In the genomic region with DNA sequence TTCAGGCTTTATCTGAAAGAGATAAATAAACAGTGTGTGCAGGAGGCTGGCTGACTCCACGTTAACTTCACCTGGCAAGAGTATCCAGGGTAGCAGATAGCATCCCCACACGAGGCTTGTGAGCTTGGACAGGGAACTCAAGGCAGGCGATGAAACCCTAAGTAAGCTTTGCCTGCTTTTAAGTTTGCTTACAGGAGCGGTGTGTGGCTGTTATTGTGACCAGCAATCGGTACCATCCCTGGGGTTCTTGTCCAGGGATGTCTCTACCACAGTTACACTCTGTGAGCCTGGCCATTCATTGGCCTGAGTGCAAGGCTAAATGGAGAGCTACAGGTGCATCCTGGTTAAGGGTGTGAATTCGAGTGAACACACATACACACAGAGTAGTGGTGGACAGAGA, we compare ENCODE assay signal across 10 mouse cellular contexts. TPM values are rescaled to one million over a fixed set of nuclear protein-coding genes. Genes with fewer than 3 reads are reported as not detected.
DNase-seq lines count a peak whose midpoint lies in the region; ATAC-seq and TF ChIP-seq lines count a peak whose summit lies in the region.
"Had no signal": no experiment of that assay in that cellular context is flagged by ENCODE, and none has a peak within 500 bp of the region (broad histone marks: within the 10 kb centered on the region; RNA-seq: fewer than 3 reads in every experiment).

No protein-coding gene starts in this region.

- TF ChIP-seq EP300 in ES-Bruce4 (IDR thresholded peaks at IDR 0.05; ENCODE audit: insufficient read depth, low read depth, low read length): no peak

- no peak for TF ChIP-seq POLR2A in ES-Bruce4 (IDR thresholded peaks at IDR 0.05; ENCODE audit: insufficient read depth, low read length)

- H3K9me3 ChIP-seq in heart, embryonic 16.5 days (replicated peaks; ENCODE audit: control insufficient read depth, low read length): no peaks in the 10 kb centered on the region
- no peaks in the 10 kb centered on the region for H3K9me3 ChIP-seq in ES-Bruce4 (replicated peaks; ENCODE audit: control insufficient read depth, insufficient read depth, low read length, poor library complexity, severe bottlenecking)
- H3K9me3 ChIP-seq in forebrain, embryonic 11.5 days (ENCODE audit: control insufficient read depth, low read length): no peaks in the 10 kb centered on the region
- H3K9me3 ChIP-seq in limb, embryonic 15.5 days: no peaks in the 10 kb centered on the region

- DNase-seq in heart, postnatal 14 days: no peak
- no peak for DNase-seq in forebrain, embryonic 11.5 days (ENCODE audit: low spot score)
- no peak for DNase-seq in layer of hippocampus, postnatal 10 days (ENCODE audit: low spot score in 2 of 2)
- DNase-seq in left cerebral cortex, postnatal 25 days (ENCODE audit: low spot score in 2 of 2): no peak
- DNase-seq: adrenal gland, postnatal 14 days; lung, postnatal 14 days had no signal

- no peaks in the 10 kb centered on the region for H3K27me3 ChIP-seq in heart, embryonic 16.5 days (ENCODE audit: control insufficient read depth, insufficient read depth, low read length)
- H3K27me3 ChIP-seq in ES-Bruce4 (ENCODE audit: control insufficient read depth, insufficient read depth, low read length, poor library complexity, severe bottlenecking): no peaks in the 10 kb centered on the region
- no peaks in the 10 kb centered on the region for H3K27me3 ChIP-seq in forebrain, embryonic 11.5 days (ENCODE audit: control insufficient read depth, insufficient read depth, low read length)
- H3K27me3 ChIP-seq in limb, embryonic 15.5 days: no peaks in the 10 kb centered on the region

- H3K9ac ChIP-seq in heart, embryonic 16.5 days (ENCODE audit: low read length): no peak overlapping the region
- H3K9ac ChIP-seq in ES-Bruce4 (ENCODE audit: low read depth, poor library complexity, severe bottlenecking): no peak overlapping the region
- no peak overlapping the region; the same call in 1 of the 2 replicates for H3K9ac ChIP-seq in forebrain, embryonic 11.5 days (ENCODE audit: low read length)
- no peak overlapping the region for H3K9ac ChIP-seq in limb, embryonic 15.5 days

- intact Hi-C loops in heart, postnatal 14 days (cut with DNase I): no loop called here
- intact Hi-C loops in left cerebral cortex, postnatal 25 days (cut with DNase I): no loop called here

- ATAC-seq in heart, embryonic 16.5 days (replicated peaks; ENCODE audit: extremely low read depth, insufficient read depth, low FRiP score): peak; percentile 34; the same call in 1 of the 2 replicates
- ATAC-seq in forebrain, embryonic 11.5 days (replicated peaks; ENCODE audit: low FRiP score): no peak
- ATAC-seq in limb, embryonic 15.5 days (ENCODE audit: insufficient number of reproducible peaks, low FRiP score, low TSS enrichment, low read depth): peak; percentile 2; the same call in 1 of the 2 replicates
- no peak for ATAC-seq in megakaryocyte progenitor cell, adult 5-6 weeks (replicated peaks; ENCODE audit: poor library complexity)

- no peak for TF ChIP-seq CTCF in ES-Bruce4 (IDR thresholded peaks at IDR 0.05; ENCODE audit: low read depth, low read length)

- peaks cover 13% of the 10 kb centered on the region for H3K4me1 ChIP-seq in heart, embryonic 16.5 days (ENCODE audit: control insufficient read depth, insufficient read depth, low read length)
- H3K4me1 ChIP-seq in ES-Bruce4 (ENCODE audit: control insufficient read depth, insufficient read depth, low read length): peaks cover 3% of the 10 kb centered on the region
- H3K4me1 ChIP-seq in forebrain, embryonic 11.5 days (replicated peaks; ENCODE audit: control insufficient read depth, insufficient read depth, low read length): peaks cover 9% of the 10 kb centered on the region; the same call in 1 of the 2 replicates
- H3K4me1 ChIP-seq in limb, embryonic 15.5 days: no peaks in the 10 kb centered on the region

- peak overlapping the region; percentile 43 for H3K4me2 ChIP-seq in heart, embryonic 16.5 days (ENCODE audit: low read depth, low read length)
- 0 out of 2 replicates have a peak overlapping the region, but pooled peaks have one; percentile 1 for H3K4me2 ChIP-seq in forebrain, embryonic 11.5 days (ENCODE audit: low read depth, low read length, severe bottlenecking)
- H3K4me2 ChIP-seq in limb, embryonic 15.5 days: no peak overlapping the region

- WGBS in heart, embryonic 16.5 days: 27% methylated on average over 6 of the region's 6 CpGs
- WGBS in forebrain, embryonic 11.5 days: 50% methylated on average over 6 of the region's 6 CpGs
- 54% methylated on average over 6 of the region's 6 CpGs for WGBS in limb, embryonic 15.5 days

- H3K27ac ChIP-seq in heart, embryonic 16.5 days (ENCODE audit: low read length): peak overlapping the region; percentile 15
- H3K27ac ChIP-seq in ES-Bruce4 (ENCODE audit: insufficient read depth, low read length): peak overlapping the region; percentile 0; the same call in 1 of the 2 replicates
- 0 out of 2 replicates have a peak overlapping the region, but pooled peaks have one; percentile 46 for H3K27ac ChIP-seq in forebrain, embryonic 11.5 days (ENCODE audit: low read depth, low read length)
- H3K27ac ChIP-seq in limb, embryonic 15.5 days: 0 out of 2 replicates have a peak overlapping the region, but pooled peaks have one; percentile 3

- H3K4me3 ChIP-seq in heart, embryonic 16.5 days (ENCODE audit: low read length): no peak overlapping the region
- H3K4me3 ChIP-seq in ES-Bruce4 (ENCODE audit: low read depth, low read length): no peak overlapping the region
- no peak overlapping the region for H3K4me3 ChIP-seq in forebrain, embryonic 11.5 days (ENCODE audit: low read depth, low read length)
- H3K4me3 ChIP-seq in limb, embryonic 15.5 days: no peak overlapping the region

- H3K36me3 ChIP-seq in heart, embryonic 16.5 days (ENCODE audit: control insufficient read depth, insufficient read depth): no peaks in the 10 kb centered on the region
- H3K36me3 ChIP-seq in ES-Bruce4 (ENCODE audit: control insufficient read depth, insufficient read depth, low read length, poor library complexity, severe bottlenecking): no peaks in the 10 kb centered on the region
- no peaks in the 10 kb centered on the region for H3K36me3 ChIP-seq in forebrain, embryonic 11.5 days (ENCODE audit: control insufficient read depth, insufficient read depth, low read length)
- H3K36me3 ChIP-seq in limb, embryonic 15.5 days: no peaks in the 10 kb centered on the region

RNA-seq across cellular contexts. Expression of a gene that starts 58.6 kb away (rescaled TPM):
- 19.7 and 20.7 TPM in 2 replicates for polyA plus RNA-seq in heart, embryonic 16.5 days (2015; fragmentation: Nextera tagmentation; extraction: Ambion mirVana)
- total RNA-seq in heart, postnatal 14 days (2021): 10 to 100 TPM in 1 of 2 experiments, 1 to 10 TPM in 1; 8.5 to 10.1 TPM
- 218 and 227 TPM in 2 replicates for polyA plus RNA-seq in ES-Bruce4 (2011; ENCODE audit: insufficient read depth, insufficient read length, low read depth, missing spikeins)
- 60.7 and 63.5 TPM in 2 replicates for polyA plus RNA-seq in forebrain, embryonic 11.5 days (2014; fragmentation: Nextera tagmentation; extraction: Ambion mirVana)
- polyA plus RNA-seq in limb, embryonic 15.5 days (2015; fragmentation: Nextera tagmentation; extraction: Ambion mirVana): 60.4 and 64.6 TPM in 2 replicates
- total RNA-seq in megakaryocyte progenitor cell, adult 5-6 weeks (2015): 77.5 and 85.6 TPM in 2 replicates
- total RNA-seq in megakaryocyte progenitor cell, adult 5-6 weeks (2017): 47.0 and 53.9 TPM in 2 replicates
- 1 to 10 TPM; 2.6 to 3.9 TPM for total RNA-seq in layer of hippocampus, postnatal 10 days (2021)
- 1 to 10 TPM; 1.5 to 2.1 TPM for total RNA-seq in left cerebral cortex, postnatal 25 days (2021)

Comparison
In these comparisons a context has a peak if more than half of its experiments do, and no peak if none do; other contexts are left out.
1. ATAC-seq: peak in heart, embryonic 16.5 days (single experiment) and limb, embryonic 15.5 days (single experiment); none in forebrain, embryonic 11.5 days (single experiment) and megakaryocyte progenitor cell, adult 5-6 weeks (single experiment).
2. RNA of a gene that starts 58.6 kb away (total RNA-seq): 47.0 to 85.6 TPM in megakaryocyte progenitor cell, adult 5-6 weeks; 8.5 to 10.1 TPM in heart, postnatal 14 days, 2.6 to 3.9 TPM in layer of hippocampus, postnatal 10 days and 1.5 to 2.1 TPM in left cerebral cortex, postnatal 25 days; every median in the first group is over 4 times any median in the second.
3. Peak in every context shown above with its lines, with median percentiles within 50 percentile points of each other: H3K27ac ChIP-seq.